Mouse (Mus musculus) C2C12 (cell line): ENCODE data around the gene Phactr2. TPM values are rescaled to one million over a fixed set of nuclear protein-coding genes. Genes with fewer than 3 reads are reported as not detected.

Experiments
- H3K27me3 ChIP-seq: one replicate; pipeline ENCODE4 v1.6.1; 2011; ENCODE audit not compliant: control insufficient read depth, insufficient read depth, insufficient read length
- H3K36me3 ChIP-seq: one replicate; pipeline ENCODE4 v1.6.1; 2011; ENCODE audit not compliant: control insufficient read depth, insufficient read depth
- H3K4me3 ChIP-seq: one replicate; pipeline ENCODE4 v1.5.1; 2011; ENCODE audit warnings: mild to moderate bottlenecking, control low read depth; ENCODE audit not compliant: poor library complexity, insufficient read depth, severe bottlenecking
- H3K79me2 ChIP-seq: one replicate; pipeline ENCODE4 v1.6.1; 2011; ENCODE audit not compliant: control insufficient read depth, insufficient read depth
- H3K79me3 ChIP-seq: one replicate; pipeline ENCODE4 v1.6.1; 2011; ENCODE audit warnings: low read depth, control low read depth
- H3ac ChIP-seq: one replicate; pipeline ENCODE3; 2011; ENCODE audit warnings: low read depth; ENCODE audit not compliant: control insufficient read depth, insufficient read length
- CEBPB ChIP-seq: IDR thresholded peaks from one replicate; pipeline ENCODE4 v1.6.1; 2011; ENCODE audit warnings: low read depth, mild to moderate bottlenecking, control low read depth, moderate library complexity
- CTCF ChIP-seq: IDR thresholded peaks from one replicate; pipeline ENCODE4 v1.5.1; 2011; ENCODE audit not compliant: control insufficient read depth, insufficient read depth, insufficient read length
- FOSL1 ChIP-seq: IDR thresholded peaks from one replicate; pipeline ENCODE4 v1.8.0; 2011; ENCODE audit warnings: mild to moderate bottlenecking, low read length; ENCODE audit not compliant: poor library complexity, insufficient read depth, severe bottlenecking
- MAX ChIP-seq: IDR thresholded peaks from one replicate; pipeline ENCODE4 v1.6.1; 2011; ENCODE audit warnings: mild to moderate bottlenecking, control low read depth
- MYOD1 ChIP-seq: IDR thresholded peaks from one replicate; pipeline ENCODE4 v1.6.1; 2011; ENCODE audit warnings: low read depth; ENCODE audit not compliant: control insufficient read depth, insufficient read length
- MYOG ChIP-seq: IDR thresholded peaks from one replicate; pipeline ENCODE4 v1.6.1; 2011; ENCODE audit not compliant: control insufficient read depth, insufficient read length; ENCODE audit errors: extremely low read depth
- USF1 ChIP-seq: IDR thresholded peaks from one replicate; pipeline ENCODE4 v1.6.1; 2011; ENCODE audit warnings: low read depth, mild to moderate bottlenecking, control low read depth, moderate library complexity
- polyA plus RNA-seq: library from polyadenylated mRNA; unstranded; fragments of >200 nt; fragmentation: generic; extraction: Trizol; gene quantifications from one replicate; pipeline ENCODE4 v1.2.1, GENCODE M21; 2012; ENCODE audit warnings: missing spikeins

The Phactr2 gene
- polyA plus RNA-seq, 1 experiment, result not detected

DNA sequence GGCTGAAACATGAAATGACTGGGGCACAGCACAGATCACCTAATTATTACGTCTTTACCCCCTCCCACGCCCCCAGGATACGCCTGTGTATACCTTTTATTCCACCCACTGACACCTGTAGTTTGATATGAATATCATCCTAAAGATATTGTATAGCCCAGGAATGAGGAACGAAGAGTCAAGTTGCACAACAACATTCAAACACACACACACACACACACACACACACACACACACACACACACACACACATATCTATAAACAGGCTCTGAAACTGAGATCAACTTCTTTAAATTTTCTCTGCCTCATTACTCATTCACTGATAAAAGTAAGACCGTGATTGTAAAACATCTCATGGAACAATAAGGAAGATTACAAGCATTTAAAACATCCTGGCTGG, 197.9 kb downstream of the Phactr2 start:
- Histone ChIP-seq H3K36me3 (no peaks in the 10 kb centered on the region), H3K79me3 (no peaks in the 10 kb centered on the region), H3K27me3 (no peaks in the 10 kb centered on the region), H3K4me3 (no peak overlapping the region), H3K79me2 (no peaks in the 10 kb centered on the region), H3ac (no peak overlapping the region)
- no peak for TF ChIP-seq MYOG
- TF ChIP-seq CTCF, result no peak
- TF ChIP-seq USF1, result no peak
- TF ChIP-seq MYOD1, result no peak
- TF ChIP-seq FOSL1, result no peak
- no peak for TF ChIP-seq CEBPB
- TF ChIP-seq MAX, result no peak

- TF ChIP-seq FOSL1 (no peak), CEBPB (no peak), USF1 (no peak), MYOG (no peak), MAX (no peak), CTCF (no peak), MYOD1 (no peak)
- Histone ChIP-seq H3K36me3 (no peaks in the 10 kb centered on the region), H3ac (no peak overlapping the region), H3K79me3 (no peaks in the 10 kb centered on the region), H3K79me2 (no peaks in the 10 kb centered on the region), H3K4me3 (no peak overlapping the region), H3K27me3 (peaks cover 3% of the 10 kb centered on the region)
Observed at GRCm38 (mm10) chr10:13275152-13275551, 199.1 kb downstream of the Phactr2 start.

GRCm38 (mm10) chr10:13274699-13275098, 199.5 kb downstream of the Phactr2 start:
- H3K4me3 ChIP-seq, result no peak overlapping the region
- H3K79me2 ChIP-seq, result no peaks in the 10 kb centered on the region
- no peaks in the 10 kb centered on the region for H3K36me3 ChIP-seq
- peaks cover 3% of the 10 kb centered on the region for H3K27me3 ChIP-seq
- no peaks in the 10 kb centered on the region for H3K79me3 ChIP-seq
- H3ac ChIP-seq, result no peak overlapping the region
- TF ChIP-seq CTCF, result no peak
- no peak for TF ChIP-seq FOSL1
- no peak for TF ChIP-seq MAX
- TF ChIP-seq MYOG, result no peak
- no peak for TF ChIP-seq USF1
- TF ChIP-seq CEBPB, result no peak
- TF ChIP-seq MYOD1, result no peak

GRCm38 (mm10) chr10:13273756-13274155, 200.5 kb downstream of the Phactr2 start:
- TF ChIP-seq MYOG, result no peak
- TF ChIP-seq USF1, result no peak
- no peak for TF ChIP-seq MAX
- TF ChIP-seq FOSL1, result no peak
- TF ChIP-seq CEBPB, result no peak
- TF ChIP-seq MYOD1, result no peak
- TF ChIP-seq CTCF, result no peak
- H3ac ChIP-seq, result no peak overlapping the region
- H3K79me2 ChIP-seq, result no peaks in the 10 kb centered on the region
- no peaks in the 10 kb centered on the region for H3K79me3 ChIP-seq
- H3K36me3 ChIP-seq, result no peaks in the 10 kb centered on the region
- peaks cover 3% of the 10 kb centered on the region for H3K27me3 ChIP-seq
- H3K4me3 ChIP-seq, result no peak overlapping the region

- H3K36me3 ChIP-seq, result no peaks in the 10 kb centered on the region
- no peak for TF ChIP-seq MYOD1
- TF ChIP-seq CTCF, result no peak
- TF ChIP-seq CEBPB, result no peak
- no peak for TF ChIP-seq MYOG
- TF ChIP-seq FOSL1, result no peak
- no peak for TF ChIP-seq USF1
- no peak for TF ChIP-seq MAX
- no peak overlapping the region for H3K4me3 ChIP-seq
- H3K79me3 ChIP-seq, result no peaks in the 10 kb centered on the region
- H3K27me3 ChIP-seq, result peaks cover 3% of the 10 kb centered on the region
- no peak overlapping the region for H3ac ChIP-seq
- H3K79me2 ChIP-seq, result no peaks in the 10 kb centered on the region
Observed at GRCm38 (mm10) chr10:13271716-13272115, 202.5 kb downstream of the Phactr2 start.

- no peak overlapping the region for H3K4me3 ChIP-seq
- peaks cover 3% of the 10 kb centered on the region for H3K27me3 ChIP-seq
- H3ac ChIP-seq, result no peak overlapping the region
- no peaks in the 10 kb centered on the region for H3K36me3 ChIP-seq
- H3K79me2 ChIP-seq, result no peaks in the 10 kb centered on the region
- no peak for TF ChIP-seq CEBPB
- no peak for TF ChIP-seq FOSL1
- no peaks in the 10 kb centered on the region for H3K79me3 ChIP-seq
Observed at GRCm38 (mm10) chr10:13271099-13271498, 203.1 kb downstream of the Phactr2 start.

GRCm38 (mm10) chr10:13270270-13270669, 203.9 kb downstream of the Phactr2 start:
- Histone ChIP-seq H3K4me3 (no peak overlapping the region), H3K79me2 (no peaks in the 10 kb centered on the region), H3K36me3 (no peaks in the 10 kb centered on the region), H3ac (no peak overlapping the region), H3K27me3 (peaks cover 3% of the 10 kb centered on the region), H3K79me3 (no peaks in the 10 kb centered on the region)
- TF ChIP-seq CEBPB (no peak), FOSL1 (no peak), CTCF (no peak), MYOG (no peak), MYOD1 (no peak), MAX (no peak), USF1 (no peak)
